Mouse (Mus musculus) urinary bladder, postnatal 4 days (tissue): Measurements from ENCODE around the gene Shc2.

Experiments used
- DNase-seq, 2 experiments: peaks; one replicate each; pipeline ENCODE4 v3.0.0; 2021 to 2022; ENCODE audit warnings: low spot score in 2 of 2

The Shc2 gene

DNA sequence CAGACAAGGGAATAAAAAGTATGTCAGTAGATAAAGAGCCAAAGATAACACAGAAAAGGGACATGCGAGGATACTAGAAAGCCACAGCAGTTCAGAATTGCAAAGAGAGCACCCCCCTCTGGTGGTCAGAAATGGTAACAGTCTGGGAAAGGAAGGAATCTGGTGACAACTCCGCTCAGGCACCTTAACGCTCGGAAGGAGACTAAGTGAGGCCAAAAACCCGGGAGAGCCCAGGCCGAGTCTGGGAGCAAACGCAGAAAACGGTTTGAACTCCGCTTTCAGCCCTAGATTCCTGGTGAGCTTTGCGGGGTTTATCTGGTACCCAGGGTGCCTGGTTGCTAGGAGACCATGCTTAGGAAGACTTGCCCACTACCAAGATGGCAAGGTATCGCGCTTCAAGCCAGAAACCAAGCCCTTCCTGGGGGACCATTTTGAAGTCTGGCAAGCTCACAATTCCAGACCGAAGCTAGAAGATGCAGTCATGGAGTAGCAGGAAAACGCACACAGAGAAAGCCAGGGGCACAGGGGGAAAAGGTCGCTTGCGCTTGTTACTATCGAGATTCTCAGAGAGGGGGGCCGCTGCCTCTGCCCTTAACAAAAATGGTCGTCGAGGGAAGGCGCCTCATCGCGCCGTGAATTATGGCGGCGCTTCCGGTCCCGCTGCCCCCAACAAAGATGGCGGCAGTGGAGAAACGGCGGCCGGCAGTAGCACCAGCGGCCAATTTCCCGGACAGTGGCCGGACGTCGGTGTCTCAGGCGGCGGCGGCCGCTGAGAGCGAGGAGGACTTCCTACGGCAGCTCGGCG is 31.3 kb upstream of the Shc2 start, which contains the start of gene Tpgs1:
Gene Tpgs1, plus strand, starts transcription at position 599 of the 805 bp plus-strand sequence.
- DNase-seq, result peak; percentile 81 to 88

DNA sequence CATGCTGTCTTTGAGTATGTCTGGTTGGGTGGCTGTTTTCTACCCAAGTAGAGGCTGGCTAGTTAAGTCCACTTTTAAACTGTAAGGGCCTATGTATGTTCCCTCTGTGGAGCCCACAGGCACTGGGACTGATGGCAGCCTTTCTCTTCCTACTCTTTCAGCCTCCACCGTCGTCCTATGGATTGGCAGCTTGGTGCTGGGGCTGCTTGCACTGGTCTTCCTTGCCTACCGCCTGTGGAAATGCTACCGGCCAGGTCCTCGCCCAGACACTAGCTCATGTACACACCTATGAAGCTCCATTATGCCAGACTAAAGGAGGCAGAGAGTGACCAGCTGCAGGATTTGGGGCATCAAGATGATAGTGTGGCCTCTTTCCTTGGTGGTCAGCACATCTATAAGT is 30.4 kb upstream of the Shc2 start:
- DNase-seq, result no peak

DNA sequence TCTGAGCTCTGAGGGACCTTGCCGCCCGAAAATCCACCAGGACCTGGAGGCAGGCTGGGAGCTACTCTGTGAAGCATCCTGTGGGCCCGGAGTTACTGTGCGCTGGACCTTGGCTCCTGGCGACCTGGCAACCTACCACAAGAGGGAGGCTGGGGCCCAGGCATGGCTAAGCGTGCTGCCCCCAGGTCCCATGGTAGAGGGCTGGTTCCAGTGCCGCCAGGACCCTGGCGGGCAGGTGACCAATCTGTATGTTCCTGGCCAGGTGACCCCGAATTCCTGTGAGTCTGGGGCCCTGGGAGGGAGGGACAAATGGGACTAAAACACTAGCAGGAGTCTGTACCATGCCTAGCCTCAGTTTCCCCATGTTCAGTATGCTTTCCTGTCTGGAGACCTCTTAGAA is 28.8 kb upstream of the Shc2 start:
- DNase-seq, result no peak

DNA sequence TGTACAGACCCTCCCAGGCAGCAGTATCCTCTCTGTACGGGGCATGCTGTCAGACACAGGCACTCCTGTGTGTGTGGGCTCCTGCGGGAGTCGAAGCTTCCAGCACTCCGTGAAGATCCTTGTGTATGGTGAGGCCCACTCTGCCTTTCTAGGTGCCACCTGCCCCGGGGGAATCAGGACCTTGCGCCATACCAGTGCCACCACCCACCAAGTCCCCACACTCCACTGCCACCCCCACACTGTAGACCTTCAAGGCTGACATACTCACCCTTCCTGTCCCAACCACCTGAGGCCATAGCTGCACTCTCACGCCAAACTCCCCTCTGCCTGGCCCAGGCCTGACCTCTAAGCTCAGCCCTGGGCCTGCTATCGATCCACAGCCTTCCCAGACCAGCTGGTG is 27.3 kb upstream of the Shc2 start:
- DNase-seq, result no peak

DNA sequence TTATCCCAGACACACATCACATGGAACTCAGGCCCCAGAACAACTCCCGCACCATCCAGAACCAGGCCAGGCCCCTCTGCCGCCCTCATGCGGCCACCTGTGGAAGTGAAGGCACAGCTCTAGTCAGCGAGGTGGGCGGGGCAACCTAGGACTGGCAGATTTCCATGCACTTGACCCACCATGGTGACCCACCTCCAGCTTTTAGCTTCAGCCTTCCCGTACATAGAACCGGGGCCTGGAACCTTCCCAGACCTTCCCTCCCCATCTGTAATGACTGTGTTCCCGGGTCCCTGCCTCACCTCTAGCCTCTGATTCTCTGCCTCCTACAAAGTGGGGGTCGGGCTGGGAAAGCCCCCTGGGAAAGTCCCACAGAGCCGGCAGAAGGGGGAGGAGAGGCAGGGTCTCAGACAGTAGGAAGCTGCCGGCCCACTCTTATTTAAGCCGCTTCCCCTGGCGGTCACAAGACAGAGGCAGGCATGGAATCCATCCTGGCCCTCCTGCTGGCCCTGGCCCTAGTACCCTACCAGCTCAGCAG is 26.5 kb upstream of the Shc2 start, which contains the start of gene Madcam1:
Gene Madcam1, plus strand, starts transcription at position 429 of the 535 bp plus-strand sequence.
- peak; percentile 33 to 78 for DNase-seq

DNA sequence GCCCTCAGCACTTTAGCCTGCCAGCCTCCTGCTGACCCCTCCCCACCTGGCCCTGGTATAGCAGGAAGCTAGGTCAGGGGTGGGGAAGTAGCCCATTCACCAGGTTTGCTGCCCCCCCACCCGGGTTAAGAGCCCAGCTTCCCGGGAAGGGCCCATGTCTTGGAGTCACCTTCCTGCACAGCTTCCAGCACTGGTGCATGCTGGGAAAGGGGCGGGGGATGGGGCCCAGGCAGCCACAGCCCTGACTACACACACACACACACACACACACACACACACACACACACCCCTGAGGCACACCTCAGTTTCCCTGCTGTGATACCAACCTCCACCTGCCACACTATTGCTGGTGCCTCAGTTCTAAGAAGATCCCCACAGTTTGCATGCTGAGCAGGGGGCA is 24.1 kb upstream of the Shc2 start:
- DNase-seq, result no peak

DNA sequence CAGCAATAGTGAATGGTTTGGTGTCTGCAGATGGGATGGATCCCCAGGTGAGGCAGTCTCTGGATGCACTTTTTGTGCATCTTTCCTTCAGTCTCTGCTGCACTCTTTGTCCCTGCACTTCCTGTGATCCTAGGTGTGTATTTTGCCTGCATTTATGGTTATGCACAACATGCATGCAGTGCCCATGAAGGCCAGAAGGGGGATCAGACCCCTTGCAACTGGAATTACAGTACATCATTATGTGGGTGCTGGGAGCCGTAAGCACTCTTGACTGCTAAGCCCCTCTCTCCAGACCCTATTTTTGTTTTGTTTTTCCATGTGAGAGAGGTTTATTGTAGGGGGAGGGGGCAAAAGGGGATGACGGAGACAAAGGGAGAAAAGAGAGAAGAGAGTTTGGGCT is 22.6 kb upstream of the Shc2 start:
- no peak for DNase-seq

DNA sequence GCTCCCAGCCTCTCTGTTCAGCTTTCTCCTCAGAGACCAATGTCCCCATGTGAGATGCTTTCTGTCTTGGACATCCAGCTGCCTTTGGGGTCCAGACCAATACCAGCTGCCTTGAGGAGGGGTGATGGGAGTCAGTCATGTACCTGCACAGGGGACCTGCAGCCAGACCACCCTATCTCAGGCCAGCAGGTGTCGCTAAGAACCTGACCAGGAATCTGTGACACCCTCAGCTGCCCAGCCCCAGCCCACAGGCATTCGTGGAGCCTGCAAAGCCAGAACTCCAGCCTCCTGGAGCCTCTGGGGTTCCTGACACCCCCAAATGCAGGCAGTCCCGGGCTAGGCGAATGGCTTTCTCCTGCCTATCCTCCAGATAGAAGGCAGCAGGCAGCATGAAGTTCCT is 21.1 kb upstream of the Shc2 start:
- DNase-seq, result no peak

DNA sequence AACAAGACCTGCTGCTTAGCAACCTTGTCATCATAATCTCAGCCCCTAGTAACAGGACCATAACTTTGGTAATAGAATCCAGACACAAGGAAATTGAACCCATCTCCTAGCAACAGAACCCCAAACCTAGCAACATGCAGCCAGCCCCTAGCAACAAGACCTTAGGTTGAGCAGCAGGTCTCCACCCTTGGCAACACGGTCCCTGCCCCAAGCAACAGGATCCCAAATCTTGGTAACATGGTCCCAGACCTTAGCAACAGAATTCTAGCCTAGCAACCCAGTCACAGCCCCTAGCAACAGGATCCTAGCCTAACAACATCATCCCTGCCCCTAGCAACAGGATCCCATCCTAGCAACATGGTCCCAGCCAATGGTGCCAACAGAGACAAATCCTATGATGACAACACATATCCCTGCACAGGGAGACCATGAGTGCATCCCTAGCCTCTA is 17.3 kb upstream of the Shc2 start:
- no peak for DNase-seq

DNA sequence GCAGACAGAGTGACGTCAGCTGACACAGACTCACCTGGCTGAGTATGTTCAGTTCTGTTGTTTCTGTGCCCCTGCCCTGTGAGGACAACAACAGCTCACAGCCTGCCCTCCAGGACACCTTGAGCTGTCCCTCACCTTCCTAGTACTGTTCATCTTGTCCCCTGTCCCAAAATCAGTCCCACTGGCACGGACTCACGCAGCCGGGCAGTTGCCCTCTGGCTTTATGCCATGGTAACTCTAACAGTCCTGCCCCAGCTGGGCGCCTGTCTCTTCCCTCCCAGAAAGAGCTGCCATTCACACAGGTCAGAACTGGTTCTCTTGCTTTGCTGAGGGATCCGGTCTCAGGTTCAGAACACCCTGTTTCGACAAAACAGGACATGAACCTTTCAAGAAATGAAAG is 15.1 kb upstream of the Shc2 start:
- no peak for DNase-seq

DNA sequence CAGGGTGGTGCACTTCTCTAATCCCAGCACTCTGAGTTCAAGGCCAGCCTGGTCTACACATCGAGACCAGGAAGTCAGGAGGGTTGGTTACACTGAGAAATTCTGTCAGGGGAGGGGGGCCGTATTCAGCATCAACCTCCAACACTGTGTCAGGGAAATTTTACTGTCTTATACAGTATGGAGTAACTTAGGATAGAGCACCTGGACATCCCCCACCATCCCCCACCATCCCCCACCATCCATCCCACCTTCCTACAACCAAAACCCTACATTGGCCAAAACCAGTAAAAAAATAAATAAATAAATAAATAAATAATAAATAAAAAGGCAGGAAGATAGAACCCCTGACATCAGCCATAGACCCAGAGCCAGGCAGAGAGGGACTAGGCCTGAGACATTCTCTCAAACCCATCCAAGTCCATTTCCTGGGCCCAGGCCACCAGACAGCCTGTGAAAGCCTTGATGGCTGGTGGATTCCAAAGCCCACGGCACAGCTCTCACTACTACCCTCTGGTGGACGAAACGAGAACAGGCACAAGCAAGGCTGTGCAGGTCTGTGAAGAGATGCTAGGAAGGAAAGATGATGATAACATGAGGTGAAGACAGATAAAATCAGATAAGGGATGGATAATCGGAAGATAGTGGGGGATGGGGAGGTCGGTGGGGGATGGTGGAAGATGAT is 11.5 kb upstream of the Shc2 start:
- DNase-seq, result peak; percentile 44 to 82

DNA sequence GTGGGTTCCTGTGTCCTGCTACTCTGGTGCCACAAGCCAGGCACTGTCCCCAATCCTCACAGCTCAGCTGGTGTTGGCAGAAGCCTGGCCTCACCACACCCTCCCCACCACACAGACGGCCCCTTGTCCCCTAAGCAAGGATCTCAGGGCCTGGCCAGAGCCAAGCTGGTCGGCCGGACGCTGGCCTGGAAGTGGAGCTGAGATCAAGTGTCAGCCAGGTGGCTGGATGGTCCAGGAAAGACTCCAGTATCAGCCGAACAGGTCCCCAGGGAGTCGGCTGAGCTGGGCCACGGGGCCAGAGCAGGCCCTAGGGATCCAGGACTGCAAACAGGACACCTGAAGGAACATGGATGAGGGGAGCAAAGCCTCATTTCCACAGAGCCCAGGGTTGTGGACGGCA is 8.0 kb upstream of the Shc2 start, which contains the start of gene Odf3l2:
Gene Odf3l2, minus strand, starts transcription at position 28 of the 400 bp plus-strand sequence.
- DNase-seq, result no peak

DNA sequence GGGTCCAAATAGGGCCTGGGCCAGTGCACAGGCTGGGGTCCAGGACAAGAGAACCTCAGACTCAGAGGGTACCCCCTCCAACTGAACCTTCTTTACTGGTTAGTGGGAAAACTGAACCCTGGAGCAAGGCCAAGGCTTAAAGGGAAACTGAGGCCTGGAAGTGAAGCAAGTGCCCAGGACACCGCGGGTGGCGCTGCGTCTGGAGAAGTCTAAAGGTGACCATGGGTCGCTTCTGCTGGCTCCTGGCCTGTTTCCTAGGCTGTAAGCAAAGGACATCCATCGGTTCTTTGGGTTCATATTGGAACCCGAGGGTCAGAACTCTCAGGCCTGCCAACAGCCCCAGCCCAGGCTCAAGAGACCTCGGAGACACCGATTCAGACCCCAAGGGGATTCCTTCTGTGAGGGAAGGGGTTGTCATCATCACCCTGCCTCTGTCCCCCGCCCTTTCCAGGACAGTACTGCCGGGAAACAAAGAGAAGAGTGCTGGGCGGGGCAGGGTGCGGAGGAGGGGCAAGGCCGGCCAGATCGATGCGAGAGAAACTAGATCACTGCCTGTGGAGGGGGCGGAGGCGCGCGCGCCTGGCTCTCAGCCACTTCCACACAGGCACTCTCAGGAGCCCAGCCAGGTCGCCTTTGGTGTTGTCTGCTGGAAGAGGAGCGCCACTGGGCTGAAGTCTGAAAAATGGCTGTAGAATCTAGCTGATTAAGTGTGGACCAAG is 927 bp upstream of the Shc2 start:
- peak in 1 of 2 experiments; percentile 45 for DNase-seq

DNA sequence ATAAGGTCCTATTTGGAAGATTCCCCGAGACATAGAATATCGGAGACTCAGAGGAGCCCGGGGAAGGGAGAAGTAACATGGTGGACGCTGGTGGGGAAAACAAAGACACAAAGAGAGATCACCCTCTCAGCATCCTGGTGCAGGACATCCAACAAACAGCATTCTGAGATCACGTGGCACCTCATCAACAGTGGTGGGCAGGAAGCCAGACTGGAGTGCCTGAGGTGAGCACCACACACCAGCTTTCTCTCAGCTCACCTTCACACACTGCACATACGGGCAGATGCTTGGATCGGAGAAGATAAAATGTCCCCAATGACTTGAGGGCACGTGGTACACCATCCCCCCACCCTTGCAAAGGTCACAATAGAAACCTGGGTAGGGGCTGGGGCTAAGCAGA is 1.4 kb downstream of the Shc2 start:
- no peak for DNase-seq

DNA sequence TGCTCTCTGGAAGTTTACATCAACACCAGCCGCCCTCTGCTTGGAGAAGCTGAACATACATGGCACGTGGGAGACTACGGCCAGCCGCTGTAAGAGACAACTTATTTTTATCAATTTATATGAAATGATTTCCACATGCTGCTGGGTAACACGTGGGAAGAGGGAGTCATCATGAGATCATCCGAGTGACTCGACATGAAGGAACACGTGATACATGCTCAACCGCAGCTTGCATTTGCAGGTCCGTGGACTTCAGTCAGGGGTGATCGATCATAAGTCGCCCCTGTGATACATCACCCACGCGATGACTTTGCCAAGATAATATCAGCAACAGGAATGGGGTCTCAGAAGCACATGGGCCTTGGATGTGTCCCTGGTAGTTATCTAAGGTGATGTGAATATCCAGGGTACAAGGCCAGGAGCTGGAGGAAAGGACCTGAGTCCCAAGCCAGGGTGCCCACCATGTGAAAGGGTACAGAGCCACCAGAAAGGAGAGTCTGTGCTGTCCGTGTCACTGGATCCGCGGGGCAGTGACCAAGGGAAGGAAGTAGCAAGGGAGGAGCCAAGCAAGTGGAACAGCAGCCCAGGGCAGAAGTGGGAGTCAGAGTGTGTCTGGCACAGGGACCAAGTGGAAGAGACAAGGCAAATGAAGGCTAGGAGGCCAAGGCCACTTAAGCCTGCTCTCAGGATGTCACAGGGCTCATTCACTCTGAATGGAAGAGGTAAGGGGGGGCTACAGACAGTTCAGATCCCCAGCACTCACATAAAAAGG is 4.5 kb downstream of the Shc2 start:
- no peak for DNase-seq

DNA sequence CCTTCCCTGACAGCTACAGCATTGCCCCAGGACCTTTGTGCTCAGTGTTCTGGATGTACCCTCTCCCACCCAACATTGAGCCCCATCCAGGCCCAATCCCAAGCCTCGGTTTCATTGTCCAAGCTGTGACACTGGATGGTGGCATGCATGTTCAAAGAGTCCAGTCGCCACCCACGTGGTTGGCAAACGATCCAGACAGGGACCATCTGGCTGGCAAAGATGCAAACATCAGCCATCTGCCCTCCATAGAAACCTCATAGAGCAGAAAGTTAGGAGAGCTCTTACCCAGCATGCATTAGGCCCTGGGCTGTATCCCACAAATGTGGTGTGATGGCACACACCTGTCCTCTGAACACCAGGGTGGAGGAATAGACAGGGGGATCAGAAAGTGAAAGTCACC is 6.3 kb downstream of the Shc2 start:
- no peak for DNase-seq

DNA sequence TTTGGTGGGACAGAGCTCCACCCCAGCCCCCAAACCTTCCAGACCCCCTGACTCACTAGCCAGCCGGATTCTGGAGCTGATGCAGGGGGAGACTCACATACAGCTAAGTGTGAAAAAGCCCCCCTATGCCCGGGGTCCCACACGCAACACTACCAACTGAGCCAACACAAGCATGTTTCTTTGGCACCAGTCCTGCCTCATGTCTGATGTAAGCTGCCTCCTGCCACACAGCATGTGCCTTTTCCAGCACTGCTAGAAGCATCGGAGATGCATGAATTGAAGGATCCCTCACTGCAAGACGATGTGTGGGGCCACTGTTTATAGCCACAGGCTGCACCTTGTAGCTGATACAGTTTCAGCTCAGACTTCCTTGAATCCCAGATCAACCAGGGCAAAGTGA is 9.3 kb downstream of the Shc2 start:
- DNase-seq, result no peak

DNA sequence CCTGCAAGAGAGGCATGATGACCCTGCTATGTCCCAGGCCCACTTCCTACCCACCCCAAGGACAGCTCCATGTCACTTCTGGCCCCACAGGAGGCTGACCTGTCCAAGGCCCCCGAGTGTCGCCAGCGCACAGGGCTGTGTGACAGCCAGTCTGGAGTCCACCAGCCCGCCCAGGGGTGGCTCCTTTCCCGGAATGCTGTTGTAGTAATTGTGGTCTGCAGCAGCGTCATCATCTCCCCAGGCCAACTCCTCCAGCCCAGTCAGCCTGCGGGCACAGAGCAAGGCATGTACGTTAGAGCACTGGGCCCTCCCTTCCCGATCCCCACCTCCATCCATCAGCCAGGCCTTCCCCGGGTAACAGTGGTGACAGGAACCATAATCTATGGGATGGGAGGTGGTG is 11.6 kb downstream of the Shc2 start:
- no peak for DNase-seq

DNA sequence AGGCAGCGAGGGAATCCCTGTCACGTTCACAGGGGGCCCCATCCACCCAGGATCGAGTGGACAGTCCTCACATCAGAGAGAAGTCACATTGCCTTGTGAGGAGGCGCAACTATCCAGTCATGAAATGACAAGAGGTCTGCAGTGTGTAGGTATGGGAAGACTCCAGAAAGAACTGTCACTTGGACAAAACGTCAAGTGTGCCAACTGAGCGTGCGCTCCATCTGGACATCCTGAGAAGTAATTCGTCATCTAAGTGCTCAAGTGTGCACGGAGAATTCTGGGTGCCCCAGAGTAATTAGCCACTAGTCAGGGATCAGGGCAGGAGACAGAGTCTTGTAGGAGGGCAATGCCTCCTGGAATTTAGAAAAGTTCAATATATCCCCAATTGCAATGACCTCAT is 12.3 kb downstream of the Shc2 start:
- no peak for DNase-seq

DNA sequence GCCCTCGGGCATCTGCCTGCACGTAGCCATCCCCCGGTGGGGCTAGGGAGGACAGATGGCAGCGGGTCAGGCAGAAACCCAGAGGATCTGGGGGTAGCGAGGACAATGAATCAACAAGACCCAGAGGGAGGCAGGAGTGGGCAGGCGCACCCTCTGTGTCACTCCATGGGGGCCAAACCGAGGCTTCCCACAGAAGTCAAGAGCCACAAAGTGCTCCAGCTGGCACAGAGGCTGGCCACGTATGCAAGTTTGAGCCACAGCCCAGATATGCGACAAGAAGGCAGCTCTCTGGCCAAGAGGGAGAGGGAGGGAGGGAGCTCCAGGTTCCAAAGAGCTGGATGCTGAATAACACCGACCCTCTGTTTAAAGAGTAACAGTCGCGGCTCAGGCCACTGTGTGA is 13.8 kb downstream of the Shc2 start:
- DNase-seq, result no peak

DNA sequence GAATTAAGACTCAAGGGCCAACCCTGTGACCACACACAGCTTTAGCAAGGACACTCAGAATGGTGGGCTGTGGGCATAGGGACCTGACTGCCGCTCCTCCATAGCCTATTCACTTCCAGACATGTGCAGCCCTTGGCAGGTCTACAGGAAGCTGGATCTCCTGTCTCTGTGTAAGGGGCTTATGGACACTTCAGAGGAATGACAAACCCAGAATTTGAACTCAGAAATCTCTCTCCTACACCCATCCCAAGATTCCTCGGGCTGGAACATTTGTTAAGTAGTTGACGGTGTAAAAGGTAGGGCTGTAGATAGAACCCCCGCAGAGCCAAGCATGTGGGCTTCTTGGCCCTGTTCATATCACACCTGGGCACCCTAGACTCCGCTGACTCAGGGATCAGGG is 21.3 kb downstream of the Shc2 start:
- no peak for DNase-seq
